Mouse (Mus musculus) erythroblast, embryonic 14.5 days (primary cell): ENCODE measurements around the gene Yae1d1.
"Not testable (repeated sequence)": the region's sequence is repeated elsewhere in the genome, so short reads cannot be mapped to it uniquely, and the experiment has no call there.

Source experiments
- GATA1 ChIP-seq: IDR thresholded peaks from 2 replicates; pipeline ENCODE4 v1.6.1; 2012; ENCODE audit warnings: low read length, inconsistent platforms, mixed read lengths
- TAL1 ChIP-seq: IDR thresholded peaks from 3 replicates; pipeline ENCODE4 v1.6.1; 2012; ENCODE audit warnings: low read length, inconsistent platforms, mixed read lengths

GRCm38 (mm10) chr13:17950581-17950980 is 42.6 kb downstream of the Yae1d1 start:
- not testable (repeated sequence) for TF ChIP-seq GATA1, TAL1
